Mouse (Mus musculus): Measurements from ENCODE around the gene Derl3.
"Not testable (repeated sequence)": the region's sequence is repeated elsewhere in the genome, so short reads cannot be mapped to it uniquely, and the experiment has no call there.

Derl3 gene

DNA sequence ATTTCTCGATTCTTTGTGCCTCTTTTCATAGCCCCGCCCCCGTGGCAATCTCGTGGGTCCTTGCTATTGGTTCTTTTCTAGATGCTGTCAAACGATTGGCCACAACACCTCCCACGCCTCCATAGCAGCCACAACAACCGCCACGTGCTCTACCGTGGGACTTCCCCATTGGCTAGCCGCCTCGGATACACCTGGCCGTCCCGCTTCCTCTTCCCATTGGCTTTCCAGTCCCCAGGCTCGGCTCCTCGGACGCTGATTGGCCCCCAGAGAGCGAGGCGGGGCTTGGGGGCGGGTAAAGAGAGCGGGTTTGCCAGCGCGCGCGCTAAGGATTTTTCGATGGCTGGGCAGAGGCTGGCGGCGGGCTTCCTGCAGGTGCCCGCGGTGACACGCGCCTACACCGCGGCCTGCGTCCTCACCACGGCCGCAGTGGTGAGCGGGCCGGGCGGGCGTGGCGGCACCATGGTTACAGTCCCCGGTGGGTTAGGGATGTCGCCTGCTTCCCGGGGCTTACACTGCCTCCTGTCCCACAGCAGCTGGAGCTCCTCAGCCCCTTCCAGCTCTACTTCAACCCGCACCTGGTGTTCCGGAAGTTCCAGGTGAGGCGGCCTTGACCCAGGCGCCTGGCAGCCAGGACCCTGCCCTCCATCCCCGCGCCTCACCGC is at the start of gene Derl3:
Gene Derl3 (plus strand): TSS at position 325 of the 662 bp plus-strand sequence.
- DNase-seq: peak; percentile 96

DNA sequence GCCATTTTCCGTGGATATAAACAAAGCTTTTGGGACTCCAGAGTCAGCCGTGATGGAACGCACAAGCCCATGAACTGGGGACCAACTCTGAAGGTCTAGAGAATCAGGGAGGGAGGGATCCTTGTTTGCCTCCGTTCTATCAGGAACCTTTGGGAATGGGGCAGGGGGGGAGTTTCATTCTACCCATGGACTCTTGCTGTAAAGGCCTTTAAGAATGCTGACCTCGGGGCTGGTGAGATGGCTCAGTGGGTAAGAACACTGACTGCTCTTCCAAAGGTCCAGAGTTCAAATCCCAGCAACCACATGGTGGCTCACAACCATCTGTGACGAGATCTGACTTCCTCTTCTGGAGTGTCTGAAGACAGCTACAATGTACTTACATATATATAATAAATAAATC is 49.3 kb upstream of the Derl3 start:
- not testable (repeated sequence) for DNase-seq

DNA sequence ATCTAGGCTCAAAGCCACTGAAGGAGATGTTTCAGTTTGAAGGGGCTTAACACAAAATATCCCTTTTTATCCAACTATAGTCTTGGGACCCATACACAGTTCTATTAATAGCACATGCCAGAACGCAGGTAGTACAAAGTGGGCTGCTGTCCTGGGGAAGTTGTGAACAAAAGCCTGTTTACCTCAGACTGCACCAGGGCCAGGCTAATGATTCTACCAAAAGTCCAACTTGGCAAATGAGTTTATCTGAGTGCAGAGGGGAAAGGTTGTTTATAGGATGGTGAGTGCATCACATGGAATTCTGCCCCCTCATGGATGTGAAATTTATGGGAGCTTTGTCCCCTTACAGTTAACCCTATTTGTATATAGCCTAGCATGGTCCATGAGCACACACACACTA is 48.4 kb upstream of the Derl3 start:
- DNase-seq: no peak

GRCm38 (mm10) chr10:75845306-75845930 is 47.8 kb upstream of the Derl3 start:
- DNase-seq: no peak

DNA sequence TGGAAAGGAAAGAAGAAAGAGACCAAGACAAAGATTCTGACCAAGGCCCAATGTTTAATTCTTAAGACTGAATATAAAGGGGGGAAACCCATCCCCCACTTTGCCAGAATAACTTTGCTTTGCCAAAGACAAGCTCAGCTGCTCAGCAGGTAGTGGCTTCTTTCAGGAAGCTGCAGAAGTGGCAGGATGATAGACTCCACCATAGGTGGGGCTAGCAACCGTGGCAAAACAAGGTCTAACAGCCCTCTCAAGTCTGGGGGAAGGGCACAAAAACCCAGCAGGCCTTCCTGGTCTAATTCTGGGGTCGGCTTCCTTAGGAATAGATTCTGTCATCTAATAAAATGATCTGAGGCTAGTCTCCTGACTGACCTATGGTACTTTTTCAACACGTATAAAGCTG is 44.8 kb upstream of the Derl3 start:
- no peak for DNase-seq

- no peak for DNase-seq
Measured at GRCm38 (mm10) chr10:75851076-75851475, 42.1 kb upstream of the Derl3 start.

GRCm38 (mm10) chr10:75851681-75852080 is 41.5 kb upstream of the Derl3 start:
- no peak for DNase-seq

GRCm38 (mm10) chr10:75852539-75853125 is 40.6 kb upstream of the Derl3 start:
- DNase-seq: no peak

DNA sequence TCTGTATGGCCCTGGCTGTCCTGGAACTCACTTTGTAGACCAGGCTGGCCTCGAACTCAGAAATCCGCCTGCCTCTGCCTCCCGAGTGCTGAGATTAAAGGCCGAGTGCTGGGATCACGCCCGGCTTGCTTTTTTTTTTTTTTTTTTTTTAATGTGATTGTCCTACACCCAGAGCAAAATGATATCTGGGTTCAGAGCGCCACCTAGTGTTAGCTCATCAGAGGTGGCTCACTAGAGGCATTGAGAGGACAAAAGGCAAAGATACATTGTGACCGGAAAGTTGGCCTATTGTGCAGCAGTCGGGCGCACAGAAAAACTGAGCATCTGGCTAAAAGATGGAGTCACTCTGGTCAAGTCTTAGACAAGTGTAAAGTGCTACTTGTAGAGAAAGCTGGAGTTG is 39.8 kb upstream of the Derl3 start:
- DNase-seq: peak; percentile 83 to 87

- DNase-seq: no peak
Measured at GRCm38 (mm10) chr10:75854096-75854495, 39.1 kb upstream of the Derl3 start.

DNA sequence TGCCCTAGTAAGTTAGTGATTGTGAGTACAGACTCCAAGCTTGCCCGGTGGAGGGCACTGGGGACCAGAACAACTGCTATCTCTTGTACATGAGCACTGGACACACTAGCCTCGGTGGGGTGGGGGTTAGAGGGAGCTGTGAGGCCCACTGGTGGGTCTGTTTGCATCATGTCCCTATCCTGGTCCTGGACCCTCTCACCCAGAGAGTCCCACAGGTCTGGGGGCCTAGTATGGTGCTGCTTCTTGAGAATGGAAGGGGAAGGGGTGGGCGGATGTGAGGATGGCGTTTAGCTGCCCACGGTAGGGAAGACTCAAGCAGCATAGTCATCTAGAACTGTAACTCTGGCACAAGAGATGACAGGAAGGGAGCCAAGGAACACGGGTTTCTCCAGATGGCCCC is 38.4 kb upstream of the Derl3 start:
- DNase-seq: no peak

- DNase-seq: no peak
Measured at GRCm38 (mm10) chr10:75855416-75855981, 37.7 kb upstream of the Derl3 start.

DNA sequence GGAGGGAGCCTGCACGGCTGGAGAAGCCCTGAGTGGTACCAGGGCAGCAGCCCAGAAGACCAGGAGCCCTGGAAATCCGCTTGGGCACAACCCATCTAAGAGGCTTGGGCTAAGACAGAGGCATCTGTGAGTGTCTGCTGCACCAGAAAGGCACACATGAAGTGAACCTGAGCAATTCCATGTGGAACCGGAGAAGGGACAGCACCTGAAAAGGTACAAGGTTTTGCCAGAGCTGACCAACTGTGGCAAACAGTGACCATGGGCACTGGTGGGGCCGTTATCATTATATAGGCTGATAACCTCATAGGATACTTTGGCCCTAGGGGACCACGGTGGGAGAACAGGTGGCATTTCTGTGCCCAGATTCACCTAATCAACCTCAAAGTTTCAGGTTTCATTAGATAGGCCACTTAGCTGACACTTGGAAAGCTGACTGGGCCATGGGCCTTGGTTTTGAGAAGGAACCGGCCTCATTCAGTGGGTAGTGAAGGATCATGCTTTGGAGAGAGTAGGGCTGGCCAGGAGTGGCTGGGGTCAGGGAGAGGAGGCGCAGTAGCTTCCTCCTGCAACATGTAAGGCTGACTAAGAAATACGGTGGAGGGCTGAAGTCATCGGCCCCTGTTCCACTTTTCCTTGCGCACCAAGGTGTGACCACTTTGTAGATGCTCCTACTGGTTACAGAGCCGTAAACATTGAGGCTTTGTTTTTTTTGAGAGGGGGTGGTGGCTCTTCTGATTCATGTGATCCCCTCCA is 36.9 kb upstream of the Derl3 start:
- DNase-seq: no peak

DNA sequence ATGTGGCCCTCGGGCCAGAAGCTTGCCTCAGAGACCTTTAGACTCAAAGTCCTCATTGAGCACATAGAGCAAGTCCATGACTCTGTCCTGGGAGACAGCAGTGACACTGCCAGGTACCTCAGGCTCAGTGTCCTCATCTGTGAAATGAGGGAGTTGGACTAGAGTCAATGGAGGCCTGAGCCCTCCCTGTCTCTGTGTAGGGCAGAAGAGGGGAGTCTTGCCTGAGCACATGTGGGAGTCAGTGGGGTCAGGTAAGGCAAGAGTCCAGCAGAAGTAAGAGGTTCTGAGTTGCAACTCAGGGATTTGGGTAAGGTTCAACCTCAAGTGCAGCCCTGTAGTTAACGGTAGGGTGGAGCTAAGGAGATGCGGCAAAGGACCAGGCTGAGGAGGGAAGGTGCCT is 36.2 kb upstream of the Derl3 start:
- no peak for DNase-seq

GRCm38 (mm10) chr10:75857598-75857997 is 35.6 kb upstream of the Derl3 start:
- DNase-seq: no peak

DNA sequence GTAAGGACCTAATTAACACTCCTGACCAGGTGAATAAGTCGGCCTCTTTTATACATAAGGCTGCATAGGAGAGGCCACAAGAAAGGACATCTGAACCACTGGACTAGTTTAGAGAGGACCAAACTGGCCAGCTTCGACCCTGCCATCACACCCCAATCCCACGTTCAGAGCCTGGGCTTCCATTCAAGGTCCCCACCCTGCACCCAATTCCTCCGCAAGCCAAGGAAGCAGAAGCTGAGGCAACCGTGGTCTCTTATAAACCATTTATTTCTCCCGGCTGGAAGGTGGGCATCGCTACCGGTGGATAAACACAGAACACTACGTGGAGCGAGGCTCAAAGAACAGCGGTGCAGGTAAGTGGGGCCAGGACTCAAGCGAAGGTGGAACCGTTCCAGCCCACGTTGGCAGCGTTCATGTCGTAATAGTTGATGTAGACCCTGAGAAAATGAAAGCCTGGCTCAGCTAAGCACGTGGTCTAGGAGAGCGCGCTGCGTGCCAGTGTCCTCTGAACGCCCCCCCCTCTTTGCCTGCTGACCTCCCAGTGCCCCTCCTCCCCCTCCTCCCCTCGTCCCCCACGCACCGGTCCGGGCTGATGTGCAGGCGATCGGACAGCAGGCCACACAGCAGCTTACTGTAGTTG is 34.0 kb upstream of the Derl3 start:
- peak; percentile 21 to 51 for DNase-seq

DNA sequence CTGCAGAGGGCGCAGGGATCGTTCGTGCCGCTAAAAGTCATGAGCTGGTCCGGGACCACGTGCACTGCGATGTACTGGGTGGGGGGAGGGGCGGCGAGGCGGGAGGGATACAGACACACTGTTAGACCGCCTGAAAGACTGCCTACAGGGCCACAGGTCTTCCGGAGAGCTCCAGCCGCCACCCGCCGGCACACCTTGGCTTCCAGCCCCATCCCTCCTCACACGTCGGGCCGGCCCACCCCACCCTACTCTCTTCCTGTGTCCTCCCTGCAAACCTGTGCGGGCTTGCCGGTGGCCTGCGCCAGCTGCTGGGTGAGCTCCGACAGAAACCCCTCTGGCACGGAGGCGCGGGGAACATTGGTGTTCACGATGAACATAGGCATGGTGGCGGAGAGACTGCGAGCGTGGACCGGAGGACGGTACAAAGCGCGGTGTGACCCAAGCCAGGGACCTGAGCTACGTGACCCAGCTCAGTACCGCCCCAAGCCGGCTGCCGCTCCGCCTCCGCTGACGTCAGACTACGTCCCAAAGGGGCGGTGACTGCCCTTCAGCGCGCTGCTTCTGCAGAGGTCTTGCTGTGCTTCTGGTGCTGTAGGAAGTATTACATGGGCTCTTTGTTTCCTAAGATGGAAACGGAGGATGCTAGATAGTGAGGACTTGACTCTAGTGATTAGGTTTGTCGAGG is 33.3 kb upstream of the Derl3 start, which contains the start of gene Mif:
Gene Mif (minus strand): TSS at position 455 of the 685 bp plus-strand sequence.
- peak; percentile 88 to 90 for DNase-seq

GRCm38 (mm10) chr10:75860746-75861145 is 32.5 kb upstream of the Derl3 start:
- no peak for DNase-seq

- DNase-seq: no peak
Measured at GRCm38 (mm10) chr10:75861587-75861986, 31.6 kb upstream of the Derl3 start.

- no peak for DNase-seq
Measured at GRCm38 (mm10) chr10:75872025-75872914, 20.9 kb upstream of the Derl3 start.

Data from lung, adult 18-20 months (tissue).